Comparison of ENCODE assay signal across 8 mouse cellular contexts in the genomic region with DNA sequence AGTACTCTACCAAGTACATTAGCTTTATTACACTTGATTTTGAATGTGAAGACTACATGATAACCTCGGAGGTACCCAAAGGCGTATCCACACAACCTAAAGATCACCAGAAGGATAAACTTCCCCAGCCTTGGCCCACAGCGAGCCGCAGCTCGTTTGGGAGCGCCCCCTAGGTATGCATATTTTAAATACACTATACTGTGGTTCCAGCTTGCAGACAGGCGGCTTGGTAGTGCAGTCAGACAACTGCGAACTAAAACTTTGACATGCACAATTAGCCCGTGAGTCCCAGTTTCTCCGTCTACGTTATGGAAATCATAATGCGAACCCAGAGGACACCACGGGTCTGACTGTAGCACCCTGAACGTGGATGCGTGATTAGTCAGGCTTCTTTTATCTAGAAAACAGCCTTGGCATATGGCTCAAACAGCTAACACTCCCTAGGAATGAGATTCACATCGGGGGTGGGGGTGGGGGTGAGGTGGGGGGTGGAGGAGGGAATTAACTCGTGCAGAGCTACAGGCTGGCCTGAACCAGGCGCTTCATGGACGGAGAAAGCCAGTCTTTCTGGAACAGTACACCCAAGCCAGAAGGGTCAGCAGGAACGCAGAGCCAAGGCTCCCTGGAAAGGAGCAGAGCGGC. TPM values are rescaled to one million over a fixed set of nuclear protein-coding genes. Genes with fewer than 3 reads are reported as not detected.
DNase-seq lines count a peak whose midpoint lies in the region; ATAC-seq and TF ChIP-seq lines count a peak whose summit lies in the region.

No protein-coding gene starts in this region.

- H3K79me2 ChIP-seq in heart, adult 2 months (replicated peaks; ENCODE audit: control insufficient read depth, insufficient read depth, low read length) = no peaks in the 10 kb centered on the region

- no peaks in the 10 kb centered on the region for H3K27me3 ChIP-seq in heart, adult 2 months (ENCODE audit: control insufficient read depth, insufficient read depth, low read length)
- H3K27me3 ChIP-seq in lung, postnatal 0 days (replicated peaks; ENCODE audit: insufficient read depth, low read length) = no peaks in the 10 kb centered on the region

- H3K36me3 ChIP-seq in heart, adult 2 months (ENCODE audit: control insufficient read depth, insufficient read depth, low read length) = no peaks in the 10 kb centered on the region
- H3K36me3 ChIP-seq in lung, postnatal 0 days (ENCODE audit: insufficient read depth, low read length) = no peaks in the 10 kb centered on the region

- intact Hi-C loops in heart, adult 2 months (cut with DNase I) = no loop called here

- peaks cover 3% of the 10 kb centered on the region for H3K4me1 ChIP-seq in heart, adult 2 months (ENCODE audit: control insufficient read depth, insufficient read depth, low read length)
- H3K4me1 ChIP-seq in lung, postnatal 0 days (ENCODE audit: insufficient read depth, low read depth, low read length) = no peaks in the 10 kb centered on the region

- DNase-seq in heart, adult 2 months = peak; percentile 36 to 39
- no peak for DNase-seq in heart, adult 11 months
- peak; percentile 63 for DNase-seq in brain, adult 2 months (ENCODE audit: low read depth, low spot score)
- peak; percentile 53 for DNase-seq in heart, adult 8-10 months (ENCODE audit: low spot score)
- peak; percentile 38 for DNase-seq in kidney, adult 18-20 months
- DNase-seq in lung, postnatal 0 days (ENCODE audit: low spot score) = peak; percentile 63
- peak; percentile 74 for DNase-seq in retina, postnatal 1 day

- H3K4me3 ChIP-seq in heart, adult 2 months = peak overlapping the region; percentile 89
- H3K4me3 ChIP-seq in lung, postnatal 0 days (ENCODE audit: low read depth, low read length) = peak overlapping the region; percentile 59

- no peak for TF ChIP-seq POLR2A in heart, adult 2 months (IDR thresholded peaks at IDR 0.05; ENCODE audit: insufficient read depth, low read depth, low read length)

- peak overlapping the region; percentile 65 for H3K9ac ChIP-seq in heart, adult 2 months (ENCODE audit: low read depth, low read length)
- H3K9ac ChIP-seq in lung, postnatal 0 days (replicated peaks; ENCODE audit: low read depth) = peak overlapping the region; percentile 39; the same call in 1 of the 2 replicates

- TF ChIP-seq CTCF in heart, adult 2 months (IDR thresholded peaks at IDR 0.05) = peak; percentile 80
- TF ChIP-seq CTCF in lung, postnatal 0 days (IDR thresholded peaks at IDR 0.05) = peak; percentile 76

- peak overlapping the region; percentile 64 for H3K27ac ChIP-seq in heart, adult 2 months
- H3K27ac ChIP-seq in lung, postnatal 0 days (ENCODE audit: low read length) = peak overlapping the region; percentile 32; the same call in 1 of the 2 replicates

- H3K4me2 ChIP-seq in lung, postnatal 0 days (replicated peaks; ENCODE audit: low read depth, low read length) = peak overlapping the region; percentile 87

- H3K9me3 ChIP-seq in lung, postnatal 0 days (ENCODE audit: low read length) = no peaks in the 10 kb centered on the region

- no peak for TF ChIP-seq EP300 in heart, adult 2 months (IDR thresholded peaks at IDR 0.05; ENCODE audit: insufficient read depth, low read depth, low read length)
- TF ChIP-seq EP300 in lung, postnatal 0 days (IDR thresholded peaks at IDR 0.05) = no peak

- peak; percentile 43 for ATAC-seq in lung, postnatal 0 days
- ATAC-seq in inflammation-experienced regulatory T-cells, adult 6 months = no peak

- 2% methylated on average over 21 of the region's 21 CpGs for WGBS in heart, adult 2 months
- WGBS in lung, postnatal 0 days = 3% methylated on average over 20 of the region's 21 CpGs

RNA-seq across cellular contexts. Expression of a gene that starts 0.7 kb away (rescaled TPM):
- 10 to 100 TPM in 1 of 2 experiments, 1 to 10 TPM in 1; 8.9 to 10.6 TPM for total RNA-seq in heart, adult 2 months (2021)
- polyA plus RNA-seq in heart, adult 2 months (2012; rRNA removed) = 9.5 and 16.7 TPM in 2 replicates
- total RNA-seq in heart, adult 8-10 months (2022) = 10 to 100 TPM in 3 of 4 experiments, 1 to 10 TPM in 1; 8.2 to 14.1 (median 10.8) TPM
- polyA plus RNA-seq in lung, postnatal 0 days (2015; fragmentation: Nextera tagmentation; extraction: Ambion mirVana) = 3.5 and 4.0 TPM in 2 replicates
- not detected for polyA plus RNA-seq in inflammation-experienced regulatory T-cells, adult 6 months (2017; shearing (Covaris generic))

RNA-seq across cellular contexts. Expression of a gene that starts 58.5 kb away (rescaled TPM):
- not detected for total RNA-seq in heart, adult 2 months (2021)
- not detected in 2 replicates for polyA plus RNA-seq in heart, adult 2 months (2012; rRNA removed)
- total RNA-seq in heart, adult 8-10 months (2022) = not detected
- 0.11 TPM in 1 of 2 replicates, not detected in the other for polyA plus RNA-seq in lung, postnatal 0 days (2015; fragmentation: Nextera tagmentation; extraction: Ambion mirVana)
- not detected for polyA plus RNA-seq in inflammation-experienced regulatory T-cells, adult 6 months (2017; shearing (Covaris generic))
